Mouse (Mus musculus) ES-E14 (cell line): ENCODE data around the gene Pakap. TPM values are rescaled to one million over a fixed set of nuclear protein-coding genes. Genes with fewer than 3 reads are reported as not detected.

ENCODE experiments used
- DNase-seq: peaks from one replicate; pipeline ENCODE4 v3.0.0-alpha.2; 2013; ENCODE audit warnings: low read depth, low spot score
- H3K27ac ChIP-seq: 2 replicates; pipeline ENCODE4 v1.5.1; 2012; ENCODE audit warnings: low read depth, mild to moderate bottlenecking, low read length, moderate library complexity, mixed read lengths; ENCODE audit not compliant: poor library complexity, insufficient read depth, severe bottlenecking
- H3K36me3 ChIP-seq: 2 replicates; pipeline ENCODE4 v1.6.1; 2012; ENCODE audit warnings: mild to moderate bottlenecking, low read length, moderate library complexity, mixed read lengths; ENCODE audit not compliant: control insufficient read depth, poor library complexity, insufficient read depth, severe bottlenecking
- H3K4me1 ChIP-seq, 2 experiments: fragments of 150-350 bp in 1 of 2; sonication (generic) in 1 of 2; 2 replicates each; pipeline ENCODE4 v1.6.1; 2012; ENCODE audit warnings: low read length in 2 of 2, mild to moderate bottlenecking in 1 of 2, mixed read lengths in 1 of 2; ENCODE audit not compliant: control insufficient read depth in 2 of 2, insufficient read depth in 2 of 2, poor library complexity in 1 of 2
- H3K4me3 ChIP-seq, 2 experiments: fragments of 150-350 bp in 1 of 2; sonication (generic) in 1 of 2; 2 replicates each; pipeline ENCODE4 v1.5.1; 2012; ENCODE audit warnings: low read length in 2 of 2, low read depth in 1 of 2, mild to moderate bottlenecking in 1 of 2, mixed read lengths in 1 of 2; ENCODE audit not compliant: insufficient read depth in 1 of 2, poor library complexity in 1 of 2, severe bottlenecking in 1 of 2
- H3K9ac ChIP-seq: 2 replicates; pipeline ENCODE4 v1.6.1; 2012; ENCODE audit warnings: low read depth, mild to moderate bottlenecking, low read length, mixed read lengths; ENCODE audit not compliant: poor library complexity, insufficient read depth, severe bottlenecking
- H3K9me3 ChIP-seq: fragments of 150-350 bp; sonication (generic); 2 replicates; pipeline ENCODE4 v1.6.1; 2012; ENCODE audit warnings: low read depth, mild to moderate bottlenecking, low read length; ENCODE audit not compliant: control insufficient read depth, insufficient read depth
- CHD2 ChIP-seq: IDR thresholded peaks from 2 replicates; pipeline ENCODE4 v1.6.1; 2014; ENCODE audit warnings: mild to moderate bottlenecking, low read depth, low read length, inconsistent platforms
- HCFC1 ChIP-seq: IDR thresholded peaks from 2 replicates; pipeline ENCODE4 v1.6.1; 2012; ENCODE audit warnings: low read length, inconsistent platforms, borderline replicate concordance; ENCODE audit not compliant: insufficient read depth
- MAFK ChIP-seq: IDR thresholded peaks from 2 replicates; pipeline ENCODE4 v1.6.1; 2014; ENCODE audit warnings: mild to moderate bottlenecking, low read depth, low read length, inconsistent platforms; ENCODE audit not compliant: insufficient read depth
- ZC3H11A ChIP-seq: IDR thresholded peaks from 2 replicates; pipeline ENCODE4 v1.6.1; 2012; ENCODE audit warnings: low read depth, mild to moderate bottlenecking, inconsistent platforms, low read length, borderline replicate concordance
- ZNF384 ChIP-seq: IDR thresholded peaks from 2 replicates; pipeline ENCODE4 v1.6.1; 2012; ENCODE audit warnings: low read depth, low read length, inconsistent platforms
- in situ Hi-C, 2 experiments: fragments of 600-800 bp; cut with MboI; formaldehyde crosslinking; loops; one replicate each; pipeline ENCODE4 v1.15.1; 2025; ENCODE audit warnings: low sequenced_read_pairs in 2 of 2, inconsistent platforms in 1 of 2; ENCODE audit not compliant: unreplicated experiment in 2 of 2
- total RNA-seq: library from RNA; depleted of rRNA; stranded (reverse); fragments of 300-350 nt; gene quantifications from 2 replicates; pipeline ENCODE4 v1.2.3, GENCODE M21; 2012

Pakap gene
- total RNA-seq, 1 experiment, result 5.8 TPM

GRCm38 (mm10) chr4:57889773-57890172, 321.8 kb downstream of the Pakap start:
- DNase-seq, result no peak
- no peaks in the 10 kb centered on the region for H3K4me1 ChIP-seq
- no peak overlapping the region for H3K27ac ChIP-seq
- H3K36me3 ChIP-seq, result peaks cover 3% of the 10 kb centered on the region
- peaks cover 5% of the 10 kb centered on the region; the same call in 1 of the 2 replicates for H3K9me3 ChIP-seq
- no peak overlapping the region for H3K9ac ChIP-seq
- no peak overlapping the region for H3K4me3 ChIP-seq
- TF ChIP-seq ZC3H11A (no peak), MAFK (no peak), HCFC1 (no peak), CHD2 (no peak), ZNF384 (no peak)
- in situ Hi-C loops, result loop anchor here in 1 of 2 experiments (25.0 kb wide), 1 partner anchor 227 kb away; no protein-coding TSS in a partner anchor

- Histone ChIP-seq H3K27ac (no peak overlapping the region), H3K36me3 (peaks cover 3% of the 10 kb centered on the region), H3K9ac (no peak overlapping the region), H3K4me3 (no peak overlapping the region), H3K9me3 (no peaks in the 10 kb centered on the region), H3K4me1 (no peaks in the 10 kb centered on the region)
- DNase-seq, result no peak
- in situ Hi-C loops, result loop anchor here in 1 of 2 experiments (25.0 kb wide), 1 partner anchor 230 kb away; no protein-coding TSS in a partner anchor
- TF ChIP-seq CHD2, result no peak
Observed at GRCm38 (mm10) chr4:57892001-57892586, 324.1 kb downstream of the Pakap start.

DNA sequence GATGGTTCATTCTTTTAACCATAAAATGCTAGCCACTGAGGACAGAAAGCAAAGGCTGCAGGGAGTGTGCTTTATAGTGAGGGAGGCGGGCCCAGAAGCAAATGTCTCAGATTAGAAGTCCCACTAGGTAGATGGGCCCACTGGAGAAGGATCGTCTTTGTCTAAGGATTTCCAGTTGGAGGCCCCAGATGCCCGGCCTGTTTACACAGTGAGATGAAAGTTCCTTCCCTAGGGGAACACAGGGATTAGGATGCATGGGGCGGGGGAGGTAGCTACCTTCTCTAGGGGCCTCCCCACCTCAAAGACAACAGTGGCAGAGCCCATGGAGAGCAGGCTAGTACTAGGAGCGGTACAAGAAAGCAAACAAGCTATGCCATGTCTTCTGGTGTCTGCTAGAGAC, 327.2 kb downstream of the Pakap start:
- no peak overlapping the region for H3K4me3 ChIP-seq
- DNase-seq, result no peak
- in situ Hi-C loops, result loop anchor here in 1 of 2 experiments (25.0 kb wide), 1 partner anchor 233 kb away; no protein-coding TSS in a partner anchor
- no peaks in the 10 kb centered on the region for H3K9me3 ChIP-seq
- no peak overlapping the region for H3K9ac ChIP-seq
- no peak for TF ChIP-seq MAFK
- TF ChIP-seq ZC3H11A, result no peak
- no peak for TF ChIP-seq HCFC1
- TF ChIP-seq ZNF384, result no peak
- no peak for TF ChIP-seq CHD2
- H3K36me3 ChIP-seq, result peaks cover 3% of the 10 kb centered on the region
- no peaks in the 10 kb centered on the region for H3K4me1 ChIP-seq
- no peak overlapping the region for H3K27ac ChIP-seq

DNA sequence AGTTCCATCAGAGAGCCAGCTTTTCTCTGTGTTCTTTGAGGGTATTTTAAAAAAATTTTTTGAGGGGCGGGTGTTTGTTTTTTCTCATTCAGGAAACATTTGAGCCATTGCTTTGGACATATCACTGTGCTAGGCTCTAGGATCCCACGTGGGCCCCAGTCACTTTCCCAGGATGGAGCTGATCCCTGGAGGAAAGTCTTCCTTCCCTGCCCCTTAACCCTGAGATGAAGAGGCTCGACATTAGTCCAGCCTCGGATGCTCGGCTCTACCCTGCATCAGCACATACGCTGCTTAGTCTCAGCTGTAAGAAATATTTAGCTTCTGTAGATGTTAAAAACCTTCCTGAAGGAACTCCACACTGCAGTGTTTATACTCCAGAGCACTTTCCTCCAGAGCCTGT, 327.9 kb downstream of the Pakap start:
- no peak for TF ChIP-seq CHD2
- no peak for TF ChIP-seq ZC3H11A
- TF ChIP-seq ZNF384, result no peak
- no peak for TF ChIP-seq HCFC1
- no peak for TF ChIP-seq MAFK
- Histone ChIP-seq H3K27ac (no peak overlapping the region), H3K4me3 (no peak overlapping the region), H3K36me3 (peaks cover 3% of the 10 kb centered on the region), H3K9ac (no peak overlapping the region), H3K4me1 (no peaks in the 10 kb centered on the region), H3K9me3 (no peaks in the 10 kb centered on the region)
- in situ Hi-C loops, result loop anchor here in 1 of 2 experiments (25.0 kb wide), 1 partner anchor 234 kb away; no protein-coding TSS in a partner anchor
- no peak for DNase-seq
